Mouse (Mus musculus): Measurements from ENCODE around the gene Rab25. TPM values are rescaled to one million over a fixed set of nuclear protein-coding genes. Genes with fewer than 3 reads are reported as not detected.

The Rab25 gene
- polyA plus RNA-seq, 1 experiment = 0.10 TPM

- Histone ChIP-seq H3K4me3 (ENCODE audit: control insufficient read depth, low read depth, low read length) (peak overlapping the region; percentile 63), H3K27me3 (ENCODE audit: control insufficient read depth, insufficient read depth, low read length) (no peaks in the 10 kb centered on the region), H3K36me3 (ENCODE audit: control insufficient read depth, insufficient read depth, low read length) (peaks cover 4% of the 10 kb centered on the region), H3K4me1 (ENCODE audit: control insufficient read depth, insufficient read depth, low read length) (peaks cover 9% of the 10 kb centered on the region), H3K27ac (ENCODE audit: control insufficient read depth, insufficient read depth, low read depth, low read length) (peak overlapping the region; percentile 5)
- no peak for TF ChIP-seq CTCF (IDR thresholded peaks at IDR 0.05; ENCODE audit: control insufficient read depth, insufficient read depth, insufficient replicate concordance, low read depth, low read length)
These were observed 7.0 kb upstream of the Rab25 start for GRCm38 (mm10) chr3:88555069-88555605.

- Histone ChIP-seq H3K27ac (ENCODE audit: control insufficient read depth, insufficient read depth, low read depth, low read length) (peak overlapping the region; percentile 89), H3K36me3 (ENCODE audit: control insufficient read depth, insufficient read depth, low read length) (no peaks in the 10 kb centered on the region), H3K4me3 (ENCODE audit: control insufficient read depth, low read depth, low read length) (peak overlapping the region; percentile 92), H3K4me1 (ENCODE audit: control insufficient read depth, insufficient read depth, low read length) (peaks cover 9% of the 10 kb centered on the region), H3K27me3 (ENCODE audit: control insufficient read depth, insufficient read depth, low read length) (no peaks in the 10 kb centered on the region)
- TF ChIP-seq CTCF (IDR thresholded peaks at IDR 0.05; ENCODE audit: control insufficient read depth, insufficient read depth, insufficient replicate concordance, low read depth, low read length) (no peak), POLR2A (IDR thresholded peaks at IDR 0.05; ENCODE audit: control insufficient read depth, low read depth, low read length) (no peak; the same call in none of the 2 replicates)
These were observed 5.9 kb upstream of the Rab25 start for GRCm38 (mm10) chr3:88553880-88554586.

- H3K4me3 ChIP-seq (ENCODE audit: control insufficient read depth, low read depth, low read length) = peak within 1 kb of the TSS; percentile 92
These were observed 5.4 kb upstream of the Rab25 start, which contains the start of gene Ubqln4 for GRCm38 (mm10) chr3:88553525-88553879. Gene Ubqln4, plus strand, starts transcription at chr3:88553758.

GRCm38 (mm10) chr3:88552676-88553524 is 4.8 kb upstream of the Rab25 start, which contains the start of gene Lamtor2:
Gene Lamtor2, minus strand, starts transcription at chr3:88553074.
- H3K36me3 ChIP-seq (ENCODE audit: control insufficient read depth, insufficient read depth, low read length) = no peaks in the 10 kb centered on the region
- no peak for TF ChIP-seq CTCF (IDR thresholded peaks at IDR 0.05; ENCODE audit: control insufficient read depth, insufficient read depth, insufficient replicate concordance, low read depth, low read length)
- TF ChIP-seq POLR2A (IDR thresholded peaks at IDR 0.05; ENCODE audit: control insufficient read depth, low read depth, low read length) = peak; percentile 87; the same call in 1 of the 2 replicates
- H3K4me1 ChIP-seq (ENCODE audit: control insufficient read depth, insufficient read depth, low read length) = peaks cover 14% of the 10 kb centered on the region
- H3K27ac ChIP-seq (ENCODE audit: control insufficient read depth, insufficient read depth, low read depth, low read length) = peak within 1 kb of the TSS; percentile 100
- peak within 1 kb of the TSS; percentile 92 for H3K4me3 ChIP-seq (ENCODE audit: control insufficient read depth, low read depth, low read length)
- no peaks in the 10 kb centered on the region for H3K27me3 ChIP-seq (ENCODE audit: control insufficient read depth, insufficient read depth, low read length)

More at GRCm38 (mm10) chr3:88553525-88553879, 5.4 kb upstream of the Rab25 start, which contains the start of gene Ubqln4:
- Histone ChIP-seq H3K27ac (ENCODE audit: control insufficient read depth, insufficient read depth, low read depth, low read length) (peak within 1 kb of the TSS; percentile 100), H3K4me1 (ENCODE audit: control insufficient read depth, insufficient read depth, low read length) (peaks cover 9% of the 10 kb centered on the region), H3K27me3 (ENCODE audit: control insufficient read depth, insufficient read depth, low read length) (no peaks in the 10 kb centered on the region), H3K36me3 (ENCODE audit: control insufficient read depth, insufficient read depth, low read length) (no peaks in the 10 kb centered on the region)
- peak; percentile 37; the same call in 1 of the 2 replicates for TF ChIP-seq POLR2A (IDR thresholded peaks at IDR 0.05; ENCODE audit: control insufficient read depth, low read depth, low read length)
- TF ChIP-seq CTCF (IDR thresholded peaks at IDR 0.05; ENCODE audit: control insufficient read depth, insufficient read depth, insufficient replicate concordance, low read depth, low read length) = peak; percentile 66

GRCm38 (mm10) chr3:88552082-88552645 is 4.1 kb upstream of the Rab25 start:
- Histone ChIP-seq H3K4me3 (ENCODE audit: control insufficient read depth, low read depth, low read length) (peak overlapping the region; percentile 92), H3K4me1 (ENCODE audit: control insufficient read depth, insufficient read depth, low read length) (peaks cover 14% of the 10 kb centered on the region), H3K36me3 (ENCODE audit: control insufficient read depth, insufficient read depth, low read length) (no peaks in the 10 kb centered on the region), H3K27ac (ENCODE audit: control insufficient read depth, insufficient read depth, low read depth, low read length) (peak overlapping the region; percentile 88), H3K27me3 (ENCODE audit: control insufficient read depth, insufficient read depth, low read length) (no peaks in the 10 kb centered on the region)
- TF ChIP-seq POLR2A (IDR thresholded peaks at IDR 0.05; ENCODE audit: control insufficient read depth, low read depth, low read length) = no peak
- no peak for TF ChIP-seq CTCF (IDR thresholded peaks at IDR 0.05; ENCODE audit: control insufficient read depth, insufficient read depth, insufficient replicate concordance, low read depth, low read length)

GRCm38 (mm10) chr3:88551586-88551985 is 3.5 kb upstream of the Rab25 start:
- TF ChIP-seq CTCF (IDR thresholded peaks at IDR 0.05; ENCODE audit: control insufficient read depth, insufficient read depth, insufficient replicate concordance, low read depth, low read length) (no peak), POLR2A (IDR thresholded peaks at IDR 0.05; ENCODE audit: control insufficient read depth, low read depth, low read length) (no peak)
- no peaks in the 10 kb centered on the region for H3K36me3 ChIP-seq (ENCODE audit: control insufficient read depth, insufficient read depth, low read length)
- H3K4me3 ChIP-seq (ENCODE audit: control insufficient read depth, low read depth, low read length) = no peak overlapping the region
- H3K4me1 ChIP-seq (ENCODE audit: control insufficient read depth, insufficient read depth, low read length) = peaks cover 14% of the 10 kb centered on the region
- H3K27me3 ChIP-seq (ENCODE audit: control insufficient read depth, insufficient read depth, low read length) = no peaks in the 10 kb centered on the region
- no peak overlapping the region for H3K27ac ChIP-seq (ENCODE audit: control insufficient read depth, insufficient read depth, low read depth, low read length)

Measured in testis, adult 2 months (tissue).